Comparison of ENCODE assay signal across 8 mouse cellular contexts in genomic region chr1:160045056-160045715, GRCm38 (mm10). TPM values are rescaled to one million over a fixed set of nuclear protein-coding genes. Genes with fewer than 3 reads are reported as not detected.
A peak's percentile ranks its signal among the peaks of the same experiment; 100 is the strongest.
DNase-seq lines count a peak whose midpoint lies in the region; ATAC-seq lines count a peak whose summit lies in the region.

No protein-coding gene starts in this region.

- no peak for DNase-seq in hindbrain, embryonic 10.5 days (ENCODE audit: low spot score)
- peak; percentile 29 for DNase-seq in adrenal gland, postnatal 25 days
- no peak for DNase-seq in limb, embryonic 11.5 days (ENCODE audit: low spot score)
- DNase-seq in splenic B cell, adult 2 months (ENCODE audit: low read depth, low spot score), result peak; percentile 55
- DNase-seq in frontal cortex, postnatal 36 days (ENCODE audit: low spot score in 2 of 2), result no peak
- no peak for DNase-seq in thymus, postnatal 0 days (ENCODE audit: low spot score)

- H3K27ac ChIP-seq in hindbrain, embryonic 10.5 days, result no peak overlapping the region
- H3K27ac ChIP-seq in hindbrain, embryonic 13.5 days, result no peak overlapping the region
- H3K27ac ChIP-seq in heart, embryonic 12.5 days (ENCODE audit: poor library complexity, severe bottlenecking), result peak overlapping the region; percentile 15; the same call in 1 of the 2 replicates
- no peak overlapping the region for H3K27ac ChIP-seq in limb, embryonic 11.5 days (replicated peaks; ENCODE audit: low read depth, low read length)

- H3K36me3 ChIP-seq in hindbrain, embryonic 10.5 days, result no peaks in the 10 kb centered on the region
- H3K36me3 ChIP-seq in hindbrain, embryonic 13.5 days, result no peaks in the 10 kb centered on the region
- no peaks in the 10 kb centered on the region for H3K36me3 ChIP-seq in heart, embryonic 12.5 days
- H3K36me3 ChIP-seq in limb, embryonic 11.5 days (ENCODE audit: control insufficient read depth, insufficient read depth, low read length), result no peaks in the 10 kb centered on the region
- no peaks in the 10 kb centered on the region; the same call in none of the 2 replicates for H3K36me3 ChIP-seq in splenic B cell, adult 2 months (ENCODE audit: control insufficient read depth, insufficient read depth, low read length, poor library complexity, severe bottlenecking)

- no peak overlapping the region for H3K9ac ChIP-seq in hindbrain, embryonic 13.5 days
- H3K9ac ChIP-seq in heart, embryonic 12.5 days, result peak overlapping the region; percentile 70; the same call in 1 of the 2 replicates
- H3K9ac ChIP-seq in limb, embryonic 11.5 days (ENCODE audit: low read length), result no peak overlapping the region

- WGBS in hindbrain, embryonic 10.5 days, result 75% methylated on average over 3 of the region's 3 CpGs
- 67% methylated on average over 3 of the region's 3 CpGs for WGBS in hindbrain, embryonic 13.5 days
- 53% methylated on average over 3 of the region's 3 CpGs for WGBS in heart, embryonic 12.5 days
- 63% methylated on average over 3 of the region's 3 CpGs for WGBS in limb, embryonic 11.5 days

- no peaks in the 10 kb centered on the region for H3K9me3 ChIP-seq in hindbrain, embryonic 10.5 days
- H3K9me3 ChIP-seq in hindbrain, embryonic 13.5 days, result no peaks in the 10 kb centered on the region
- H3K9me3 ChIP-seq in heart, embryonic 12.5 days (replicated peaks), result no peaks in the 10 kb centered on the region
- no peaks in the 10 kb centered on the region for H3K9me3 ChIP-seq in limb, embryonic 11.5 days (ENCODE audit: control insufficient read depth, low read length)

- no peaks in the 10 kb centered on the region for H3K27me3 ChIP-seq in hindbrain, embryonic 10.5 days (ENCODE audit: insufficient read depth, poor library complexity, severe bottlenecking)
- 0 out of 2 replicates have a peak, but pooled peaks cover 12% of the 10 kb centered on the region for H3K27me3 ChIP-seq in hindbrain, embryonic 13.5 days
- H3K27me3 ChIP-seq in heart, embryonic 12.5 days (replicated peaks), result no peaks in the 10 kb centered on the region
- H3K27me3 ChIP-seq in limb, embryonic 11.5 days (ENCODE audit: control insufficient read depth, insufficient read depth, low read length), result no peaks in the 10 kb centered on the region
- no peaks in the 10 kb centered on the region for H3K27me3 ChIP-seq in splenic B cell, adult 2 months (ENCODE audit: control insufficient read depth, insufficient read depth, low read length, poor library complexity, severe bottlenecking)

- no peak overlapping the region for H3K4me2 ChIP-seq in hindbrain, embryonic 13.5 days
- peak overlapping the region; percentile 93 for H3K4me2 ChIP-seq in heart, embryonic 12.5 days
- 0 out of 2 replicates have a peak overlapping the region, but pooled peaks have one; percentile 55 for H3K4me2 ChIP-seq in limb, embryonic 11.5 days (ENCODE audit: low read depth, severe bottlenecking)

- H3K4me3 ChIP-seq in hindbrain, embryonic 10.5 days, result peak overlapping the region; percentile 57
- H3K4me3 ChIP-seq in hindbrain, embryonic 13.5 days, result no peak overlapping the region
- H3K4me3 ChIP-seq in heart, embryonic 12.5 days, result peak overlapping the region; percentile 61
- H3K4me3 ChIP-seq in limb, embryonic 11.5 days (ENCODE audit: low read depth, low read length), result peak overlapping the region; percentile 33; the same call in 1 of the 2 replicates

- H3K4me1 ChIP-seq in hindbrain, embryonic 10.5 days (replicated peaks), result peaks cover 16% of the 10 kb centered on the region
- peaks cover 7% of the 10 kb centered on the region for H3K4me1 ChIP-seq in hindbrain, embryonic 13.5 days (replicated peaks)
- H3K4me1 ChIP-seq in heart, embryonic 12.5 days (replicated peaks), result peaks cover 38% of the 10 kb centered on the region
- no peaks in the 10 kb centered on the region; the same call in 1 of the 2 replicates for H3K4me1 ChIP-seq in limb, embryonic 11.5 days (ENCODE audit: control insufficient read depth, insufficient read depth, low read length)

- no peak for ATAC-seq in hindbrain, embryonic 13.5 days (ENCODE audit: low FRiP score)
- no peak for ATAC-seq in heart, embryonic 12.5 days (ENCODE audit: insufficient number of reproducible peaks, low FRiP score)
- ATAC-seq in limb, embryonic 11.5 days (ENCODE audit: insufficient number of reproducible peaks, low FRiP score, low TSS enrichment, low read depth), result no peak

RNA-seq across cellular contexts. Expression of gene 4930523C07Rik, which starts 1.0 kb away (rescaled TPM):
- polyA plus RNA-seq in hindbrain, embryonic 10.5 days (2016; fragmentation: Nextera tagmentation; extraction: Ambion mirVana), result 1.7 and 2.9 TPM in 2 replicates
- 1.5 and 3.7 TPM in 2 replicates for polyA plus RNA-seq in hindbrain, embryonic 13.5 days (2015; fragmentation: Nextera tagmentation; extraction: Ambion mirVana)
- 6.7 and 8.7 TPM in 2 replicates for total RNA-seq in adrenal gland, postnatal 25 days (2021)
- polyA plus RNA-seq in heart, embryonic 12.5 days (2016; fragmentation: Nextera tagmentation; extraction: Ambion mirVana), result 7.4 and 9.6 TPM in 2 replicates
- polyA plus RNA-seq in limb, embryonic 11.5 days (2014; fragmentation: Nextera tagmentation; extraction: Ambion mirVana), result 2.3 and 3.2 TPM in 2 replicates
- 87.9 and 98.6 TPM in 2 replicates for polyA plus RNA-seq in thymus, postnatal 0 days (2015; fragmentation: Nextera tagmentation; extraction: Ambion mirVana)

Comparison
In these comparisons a context has a peak if more than half of its experiments do, and no peak if none do; other contexts are left out.
1. DNase-seq: peak in adrenal gland, postnatal 25 days (single experiment) and splenic B cell, adult 2 months (single experiment); none in hindbrain, embryonic 10.5 days (single experiment), limb, embryonic 11.5 days (single experiment), frontal cortex, postnatal 36 days (0 of 2) and thymus, postnatal 0 days (single experiment).